ENCODE assay signal across 23 mouse cellular contexts in genomic region chr1:183363577-183363867, GRCm38 (mm10). TPM values are rescaled to one million over a fixed set of nuclear protein-coding genes. Genes with fewer than 3 reads are reported as not detected.
"Had no signal": no experiment of that assay in that cellular context is flagged by ENCODE, and none has a peak within 500 bp of the region (broad histone marks: within the 10 kb centered on the region; RNA-seq: fewer than 3 reads in every experiment).

No protein-coding gene starts in this region.

- H3K4me2 ChIP-seq: limb, embryonic 13.5 days; liver, embryonic 12.5 days; liver, embryonic 15.5 days; midbrain, embryonic 13.5 days; neural tube, embryonic 13.5 days had no signal

- ATAC-seq: liver, embryonic 12.5 days; midbrain, embryonic 13.5 days; midbrain, embryonic 16.5 days had no signal

- DNase-seq: kidney, adult 18-20 months; kidney, adult 9 months; kidney, postnatal 25 days; layer of hippocampus, adult 9-11 months; liver; retina, postnatal 1 day; right cerebral cortex, postnatal 25 days; thymus, adult 2 months; thymus, postnatal 14 days; thymus, postnatal 4 days had no signal

- H3K27ac ChIP-seq: layer of hippocampus, adult 2 months; limb, embryonic 10.5 days; limb, embryonic 13.5 days; liver, embryonic 12.5 days; liver, embryonic 15.5 days; macrophage; midbrain, embryonic 13.5 days; neural tube, embryonic 13.5 days; stomach, postnatal 0 days had no signal

- H3K27me3 ChIP-seq: limb, embryonic 13.5 days; midbrain, embryonic 13.5 days; neural tube, embryonic 13.5 days had no signal

- H3K9ac ChIP-seq: limb, embryonic 13.5 days; liver, embryonic 12.5 days; liver, embryonic 15.5 days; midbrain, embryonic 13.5 days; neural tube, embryonic 13.5 days had no signal

- H3K4me3 ChIP-seq: layer of hippocampus, adult 2 months; limb, embryonic 10.5 days; limb, embryonic 13.5 days; liver, embryonic 12.5 days; liver, embryonic 15.5 days; midbrain, embryonic 13.5 days; myocyte; neural tube, embryonic 13.5 days had no signal

- H3K9me3 ChIP-seq: limb, embryonic 10.5 days; limb, embryonic 13.5 days; liver, embryonic 12.5 days; liver, embryonic 15.5 days; midbrain, embryonic 13.5 days; neural tube, embryonic 13.5 days had no signal

RNA-seq across cellular contexts. Expression of gene Hhipl2, which starts 54.5 kb away (rescaled TPM):
- total RNA-seq: megakaryocyte, adult 5-6 weeks; monocyte, adult 5-6 weeks had no signal
- polyA plus RNA-seq: liver, embryonic 15.5 days; macrophage; stomach, postnatal 0 days had no signal
